Mouse (Mus musculus) thymus, adult 2 months (tissue): ENCODE measurements at regions not wholly inside any gene's neighbourhood (a gene's known extent, or its start where the extent isn't known, plus 50 kb on each side); places are given as distances from the start of the nearest gene placed in this dataset.

Experiments
- CTCF ChIP-seq: fragments of 200-500 bp; IDR thresholded peaks from 2 replicates; pipeline ENCODE4 v1.5.1; 2012; ENCODE audit warnings: mild to moderate bottlenecking, control low read depth, low read length, moderate library complexity, borderline replicate concordance; ENCODE audit not compliant: control insufficient read depth, poor library complexity, insufficient read depth; ENCODE audit errors: extremely low read depth
- POLR2A ChIP-seq: fragments of 200-500 bp; IDR thresholded peaks from 2 replicates; pipeline ENCODE4 v1.6.1; 2012; ENCODE audit warnings: mild to moderate bottlenecking, low read length, control low read depth, moderate library complexity; ENCODE audit not compliant: control insufficient read depth, poor library complexity, insufficient read depth; ENCODE audit errors: extremely low read depth

GRCm38 (mm10) chr1:164564847-164565246 lies 106.7 kb upstream of the Atp1b1 start:
- TF ChIP-seq POLR2A: no peak
- no peak for TF ChIP-seq CTCF
